Mouse (Mus musculus) limb, embryonic 14.5 days (tissue): ENCODE measurements at regions not wholly inside any gene's neighbourhood (a gene's known extent, or its start where the extent isn't known, plus 50 kb on each side); places are given as distances from the start of the nearest gene placed in this dataset.

ENCODE experiments used
- ATAC-seq: fragments of 200-750 bp; cut with Nextera tagmentation; 2 replicates; pipeline ENCODE4 v1.8.0; 2017; ENCODE audit warnings: low read depth, moderate number of reproducible peaks, moderate TSS enrichment; ENCODE audit not compliant: low FRiP score
- DNase-seq: peaks from one replicate; pipeline ENCODE4 v3.0.0-alpha.2; 2015; ENCODE audit warnings: low spot score
- H3K27ac ChIP-seq: fragments of 300-500 bp; sonication (generic); replicated peaks from 2 replicates; pipeline ENCODE4 v1.5.1; 2014; ENCODE audit warnings: low read depth, mild to moderate bottlenecking, low read length, moderate library complexity, mixed read lengths
- H3K27me3 ChIP-seq: fragments of 300-500 bp; sonication (generic); 2 replicates; pipeline ENCODE4 v1.6.1; 2014; ENCODE audit warnings: low read length, mixed read lengths; ENCODE audit not compliant: control insufficient read depth, insufficient read depth
- H3K36me3 ChIP-seq: fragments of 300-500 bp; sonication (generic); 2 replicates; pipeline ENCODE4 v1.6.1; 2014; ENCODE audit warnings: mild to moderate bottlenecking, low read length, moderate library complexity, mixed read lengths; ENCODE audit not compliant: control insufficient read depth, insufficient read depth
- H3K4me1 ChIP-seq: fragments of 300-500 bp; sonication (generic); 2 replicates; pipeline ENCODE4 v1.6.1; 2014; ENCODE audit warnings: antibody characterized with exemption, low read length, mixed read lengths; ENCODE audit not compliant: control insufficient read depth, insufficient read depth
- H3K4me2 ChIP-seq: fragments of 300-500 bp; sonication (generic); replicated peaks from 2 replicates; pipeline ENCODE4 v1.6.1; 2014; ENCODE audit warnings: low read depth, mild to moderate bottlenecking, low read length, moderate library complexity; ENCODE audit not compliant: severe bottlenecking
- H3K4me3 ChIP-seq: fragments of 300-500 bp; sonication (generic); replicated peaks from 2 replicates; pipeline ENCODE4 v1.5.1; 2014; ENCODE audit warnings: low read length
- H3K9ac ChIP-seq: fragments of 300-500 bp; sonication (generic); 2 replicates; pipeline ENCODE4 v1.6.1; 2014; ENCODE audit warnings: mild to moderate bottlenecking, low read depth, low read length, moderate library complexity; ENCODE audit not compliant: severe bottlenecking
- H3K9me3 ChIP-seq: fragments of 300-500 bp; sonication (generic); 2 replicates; pipeline ENCODE4 v1.6.1; 2016; ENCODE audit warnings: low read length; ENCODE audit not compliant: control insufficient read depth
- POLR2A ChIP-seq: fragments of 200-500 bp; IDR thresholded peaks from 2 replicates; pipeline ENCODE4 v1.8.0; 2012; ENCODE audit warnings: inconsistent platforms, mild to moderate bottlenecking, moderate library complexity, borderline replicate concordance; ENCODE audit not compliant: insufficient read depth, insufficient read length; ENCODE audit errors: extremely low read depth
- WGBS: fragments of 180-500 bp; shearing (Covaris S2); extraction: QIAGEN DNeasy Blood & Tissue Kit; methylation state at CpG from one replicate; pipeline ENCODE4 v1.1.7; 2014; 5-methylcytosine and 5-hydroxymethylcytosine counted together

GRCm38 (mm10) chr15:9954941-9955340, 206.3 kb upstream of the Spef2 start:
- 79% methylated on average over 2 of the region's 2 CpGs for WGBS
- no peak overlapping the region for H3K27ac ChIP-seq
- no peaks in the 10 kb centered on the region for H3K4me1 ChIP-seq
- H3K4me2 ChIP-seq, result no peak overlapping the region
- no peaks in the 10 kb centered on the region for H3K36me3 ChIP-seq
- TF ChIP-seq POLR2A, result no peak
- DNase-seq (no peak), ATAC-seq (no peak)
- no peaks in the 10 kb centered on the region for H3K9me3 ChIP-seq
- H3K27me3 ChIP-seq, result no peaks in the 10 kb centered on the region
- no peak overlapping the region for H3K9ac ChIP-seq
- no peak overlapping the region for H3K4me3 ChIP-seq

- H3K9ac ChIP-seq, result no peak overlapping the region
- no peaks in the 10 kb centered on the region for H3K9me3 ChIP-seq
- H3K4me1 ChIP-seq, result no peaks in the 10 kb centered on the region
- no peak overlapping the region for H3K27ac ChIP-seq
- ATAC-seq (no peak), DNase-seq (no peak)
- H3K4me3 ChIP-seq, result no peak overlapping the region
- no peak overlapping the region for H3K4me2 ChIP-seq
- H3K27me3 ChIP-seq, result no peaks in the 10 kb centered on the region
- TF ChIP-seq POLR2A, result no peak
- WGBS, result 68% methylated on average over 4 of the region's 4 CpGs
- H3K36me3 ChIP-seq, result no peaks in the 10 kb centered on the region
Measured at GRCm38 (mm10) chr15:9974999-9975398, 202.0 kb upstream of the Prlr start.

- H3K27me3 ChIP-seq, result no peaks in the 10 kb centered on the region
- H3K4me2 ChIP-seq, result no peak overlapping the region
- ATAC-seq (no peak), DNase-seq (no peak)
- H3K4me1 ChIP-seq, result no peaks in the 10 kb centered on the region
- H3K9me3 ChIP-seq, result no peaks in the 10 kb centered on the region
- H3K27ac ChIP-seq, result no peak overlapping the region
- H3K9ac ChIP-seq, result no peak overlapping the region
- H3K4me3 ChIP-seq, result no peak overlapping the region
- TF ChIP-seq POLR2A, result no peak
- H3K36me3 ChIP-seq, result no peaks in the 10 kb centered on the region
- 71% methylated on average over 7 of the region's 7 CpGs for WGBS
Measured at GRCm38 (mm10) chr15:10011289-10012234, 165.5 kb upstream of the Prlr start.

- no peak overlapping the region for H3K4me2 ChIP-seq
- no peaks in the 10 kb centered on the region for H3K36me3 ChIP-seq
- no peaks in the 10 kb centered on the region for H3K9me3 ChIP-seq
- DNase-seq, result no peak
- H3K27me3 ChIP-seq, result no peaks in the 10 kb centered on the region
- no peak overlapping the region for H3K27ac ChIP-seq
- no peak overlapping the region for H3K9ac ChIP-seq
- no peak for TF ChIP-seq POLR2A
- no peaks in the 10 kb centered on the region for H3K4me1 ChIP-seq
- H3K4me3 ChIP-seq, result no peak overlapping the region
- ATAC-seq, result no peak
Measured at GRCm38 (mm10) chr15:10017216-10017615, 159.8 kb upstream of the Prlr start.

GRCm38 (mm10) chr15:10029902-10030301, 147.1 kb upstream of the Prlr start:
- no peak for ATAC-seq

More at GRCm38 (mm10) chr15:10029902-10030301, 147.1 kb upstream of the Prlr start:
- H3K27ac ChIP-seq, result no peak overlapping the region
- no peak for TF ChIP-seq POLR2A
- no peak for DNase-seq
- H3K9ac ChIP-seq, result no peak overlapping the region
- no peaks in the 10 kb centered on the region for H3K36me3 ChIP-seq
- H3K4me3 ChIP-seq, result no peak overlapping the region
- 73% methylated on average over 4 of the region's 4 CpGs for WGBS
- no peaks in the 10 kb centered on the region for H3K27me3 ChIP-seq
- no peaks in the 10 kb centered on the region for H3K4me1 ChIP-seq
- no peak overlapping the region for H3K4me2 ChIP-seq
- H3K9me3 ChIP-seq, result no peaks in the 10 kb centered on the region
